Mouse (Mus musculus) olfactory bulb, adult 2 months (tissue): ENCODE measurements at regions not wholly inside any gene's neighbourhood (a gene's known extent, or its start where the extent isn't known, plus 50 kb on each side); places are given as distances from the start of the nearest gene placed in this dataset.

Experiments
- CTCF ChIP-seq: fragments of 200-500 bp; IDR thresholded peaks from 2 replicates; pipeline ENCODE4 v1.5.1; 2012; ENCODE audit warnings: low read depth, mild to moderate bottlenecking, low read length, moderate library complexity; ENCODE audit not compliant: insufficient read depth
- POLR2A ChIP-seq: fragments of 200-500 bp; IDR thresholded peaks from 2 replicates; pipeline ENCODE4 v1.6.1; 2012; ENCODE audit warnings: mild to moderate bottlenecking, low read depth, low read length, moderate library complexity; ENCODE audit not compliant: insufficient read depth

DNA sequence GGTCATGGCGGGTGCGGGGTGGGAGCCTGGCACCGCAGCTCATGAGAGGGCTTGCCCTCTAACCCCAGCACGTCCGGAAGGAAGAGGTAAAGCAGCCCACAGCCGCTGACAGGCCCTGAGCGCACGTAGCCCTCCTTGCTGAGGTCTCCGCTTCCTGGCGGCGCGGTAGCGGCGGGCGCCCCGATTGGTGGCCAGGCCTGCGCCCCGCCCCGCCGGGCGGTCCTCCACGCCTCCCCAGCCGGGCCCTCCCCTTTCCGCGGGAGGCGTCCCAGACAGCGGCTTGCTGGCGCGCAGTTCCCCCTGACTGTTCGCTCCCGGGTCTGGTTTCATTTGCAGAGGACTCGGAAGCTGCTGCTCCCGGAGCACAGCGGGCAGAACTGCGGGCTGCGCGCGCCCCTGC lies 95.5 kb downstream of the 5730507C01Rik start:
- TF ChIP-seq POLR2A (no peak), CTCF (no peak)
